Mouse (Mus musculus): ENCODE data around the gene Gabarap.
"Not testable (repeated sequence)": the region's sequence is repeated elsewhere in the genome, so short reads cannot be mapped to it uniquely, and the experiment has no call there.

The Gabarap gene

DNA sequence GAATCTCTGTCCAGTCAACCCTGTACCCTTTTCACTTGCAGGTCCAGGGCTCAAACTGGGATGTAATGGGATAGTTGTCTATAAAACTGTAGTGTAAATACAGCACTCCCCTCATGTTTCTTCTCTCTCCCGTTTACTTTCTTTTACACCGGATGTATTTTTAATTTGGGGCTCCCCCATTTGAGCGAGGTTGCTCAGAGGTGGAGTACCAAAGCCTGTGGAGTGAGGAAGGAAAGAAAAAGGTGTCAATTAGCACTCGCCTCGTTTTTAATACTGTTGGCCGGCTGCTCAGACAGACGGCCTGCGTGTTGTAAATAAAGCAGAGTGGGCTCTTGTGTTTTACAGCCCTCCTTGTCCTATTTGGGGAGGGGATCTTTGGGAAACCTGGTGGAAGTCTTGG is 8.7 kb downstream of the Gabarap start:
- ATAC-seq (ENCODE audit: low TSS enrichment) = no peak

DNA sequence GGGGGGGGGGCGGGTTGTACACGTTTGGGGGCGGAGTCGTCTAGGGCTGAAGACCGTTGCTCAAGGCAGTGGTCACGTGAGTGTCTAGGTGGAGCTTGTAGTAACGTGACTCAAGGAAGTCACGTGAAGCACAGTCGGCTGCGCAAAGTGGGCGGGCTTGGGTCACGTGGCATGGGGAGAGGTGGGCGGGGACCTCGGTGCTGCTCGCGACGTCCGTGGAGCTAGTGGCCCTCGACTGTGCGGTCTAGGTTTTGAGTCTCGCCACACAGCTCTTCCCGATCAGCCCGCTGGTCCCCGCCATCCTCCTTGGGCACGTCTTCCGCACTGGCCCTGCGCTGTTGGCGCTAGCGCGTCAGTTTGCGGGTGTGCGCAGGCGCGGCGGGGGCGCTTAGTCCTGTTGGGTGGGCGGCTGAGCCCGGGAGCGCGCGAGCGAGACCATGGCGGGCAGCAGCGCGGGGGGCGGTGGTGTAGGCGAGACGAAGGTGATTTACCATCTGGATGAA is 9.5 kb downstream of the Gabarap start, which contains the start of gene Dvl2:
Gene Dvl2 (plus strand): TSS at position 200 of the 503 bp plus-strand sequence.
- peak; percentile 45 for ATAC-seq (ENCODE audit: low TSS enrichment)

DNA sequence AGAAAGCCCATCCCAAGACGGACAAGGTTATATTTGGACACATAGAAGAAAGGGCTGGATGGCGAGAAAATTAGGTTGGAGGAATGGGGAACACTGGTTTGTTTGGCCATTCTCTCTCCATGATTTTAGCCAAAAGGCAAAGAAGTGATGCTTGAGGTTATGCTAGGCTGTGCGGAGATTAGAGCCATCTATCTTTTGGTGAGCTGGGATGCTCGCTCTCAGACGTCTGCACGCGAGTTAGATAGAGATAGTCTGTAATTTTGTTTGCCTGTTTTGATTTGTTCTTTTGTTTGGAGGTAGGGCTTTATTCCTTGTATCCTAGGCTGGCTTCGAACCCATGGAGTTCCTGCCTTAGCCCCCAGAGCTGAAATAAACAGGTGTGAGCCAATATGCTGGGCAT is 10.2 kb downstream of the Gabarap start:
- no peak for ATAC-seq (ENCODE audit: low TSS enrichment)

DNA sequence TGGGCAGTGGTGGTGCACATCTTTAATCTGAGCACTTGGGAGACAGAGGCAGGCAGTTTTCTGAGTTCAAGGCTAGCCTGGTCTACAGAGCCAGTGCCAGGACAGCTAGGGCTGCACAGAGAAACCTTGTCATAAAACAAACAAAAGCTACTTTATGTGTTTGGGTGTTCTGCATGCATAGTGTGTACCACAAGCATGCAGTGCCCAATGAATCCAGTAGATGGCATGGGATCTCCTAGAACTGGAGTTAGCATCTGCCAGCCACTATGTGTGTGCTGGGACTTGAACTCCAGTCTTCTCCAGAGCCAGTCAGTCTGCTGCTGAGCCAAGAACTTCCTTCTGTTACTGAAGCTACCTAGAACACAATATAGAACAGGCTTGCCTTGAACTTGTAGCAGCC is 10.9 kb downstream of the Gabarap start:
- no peak for ATAC-seq (ENCODE audit: low TSS enrichment)

DNA sequence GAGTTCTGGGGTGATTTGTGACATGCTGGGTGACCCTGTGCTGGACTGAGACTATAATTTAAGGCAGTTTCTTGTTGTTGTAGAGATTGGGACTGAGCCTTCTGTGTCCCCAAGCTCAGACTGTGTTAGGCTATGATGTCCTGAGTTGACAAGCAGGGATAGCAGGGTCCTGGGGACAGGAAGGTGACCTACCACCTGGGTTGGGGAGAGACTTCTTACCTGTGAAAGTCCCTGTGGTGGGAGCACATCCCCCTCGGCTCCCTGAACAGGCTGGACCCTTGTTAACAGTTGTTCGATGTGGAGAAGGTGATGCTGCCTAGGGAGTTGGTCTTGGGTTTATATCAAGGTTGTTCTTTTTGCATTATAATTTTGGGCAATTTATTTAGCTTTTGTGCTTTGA is 11.5 kb downstream of the Gabarap start:
- ATAC-seq (ENCODE audit: low TSS enrichment) = no peak

DNA sequence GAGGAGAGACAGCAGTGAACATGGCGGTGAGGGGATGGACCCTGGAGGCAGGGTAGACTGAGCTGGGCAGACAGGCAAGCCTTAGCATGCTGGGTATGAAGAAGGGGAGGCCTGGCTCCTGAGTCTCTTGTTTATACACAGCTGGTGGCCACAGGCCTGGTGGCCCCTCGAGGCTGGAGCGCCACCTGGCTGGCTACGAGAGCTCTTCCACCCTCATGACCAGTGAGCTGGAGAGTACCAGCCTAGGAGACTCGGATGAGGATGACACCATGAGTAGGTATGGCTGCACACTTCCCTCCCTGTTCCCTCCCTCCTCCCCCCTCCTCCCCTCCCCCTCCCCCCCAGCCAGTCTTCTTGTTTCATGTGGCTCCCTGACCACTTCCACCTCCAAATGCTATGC is 14.6 kb downstream of the Gabarap start:
- no peak for ATAC-seq (ENCODE audit: low TSS enrichment)

DNA sequence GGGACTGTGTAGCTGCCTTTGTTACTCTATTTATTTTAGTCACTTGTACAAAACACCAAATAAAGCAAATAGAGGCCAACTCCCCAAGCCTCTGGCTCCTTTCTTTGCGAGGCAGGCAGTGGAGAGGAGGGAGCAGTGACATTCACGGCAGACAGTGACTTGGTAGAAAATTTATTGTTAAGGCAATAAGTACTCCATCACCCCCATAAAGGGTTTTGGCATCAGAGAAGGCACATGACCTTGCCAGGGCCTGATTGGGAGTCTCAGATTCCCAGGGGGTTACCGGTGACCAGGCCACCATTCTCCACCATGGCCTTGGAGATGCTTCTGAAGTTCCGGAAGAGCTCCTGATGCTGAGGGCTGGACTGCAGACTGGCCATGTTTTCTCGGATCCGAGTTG is 19.1 kb downstream of the Gabarap start:
- ATAC-seq (ENCODE audit: low TSS enrichment) = no peak

DNA sequence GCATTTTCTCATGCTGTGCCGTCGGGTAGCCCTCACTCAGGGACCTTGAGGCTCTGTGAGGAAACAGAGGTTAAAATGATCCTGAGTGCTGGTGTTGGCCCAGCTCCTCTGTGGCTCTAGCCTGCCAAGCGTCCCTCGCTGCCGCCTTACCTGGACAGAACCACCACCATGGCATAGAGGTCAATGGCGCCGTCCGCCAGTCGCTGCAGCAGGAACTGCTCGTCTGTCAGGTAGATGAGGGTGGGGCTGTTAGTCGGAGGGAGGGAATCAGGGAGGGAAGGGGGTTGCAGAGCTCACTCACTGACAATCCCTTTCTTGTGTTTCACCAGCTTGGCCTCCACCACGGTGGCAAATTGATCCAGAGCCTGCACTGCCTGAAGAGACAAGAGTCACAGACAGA is 19.6 kb downstream of the Gabarap start:
- ATAC-seq (ENCODE audit: low TSS enrichment) = no peak

DNA sequence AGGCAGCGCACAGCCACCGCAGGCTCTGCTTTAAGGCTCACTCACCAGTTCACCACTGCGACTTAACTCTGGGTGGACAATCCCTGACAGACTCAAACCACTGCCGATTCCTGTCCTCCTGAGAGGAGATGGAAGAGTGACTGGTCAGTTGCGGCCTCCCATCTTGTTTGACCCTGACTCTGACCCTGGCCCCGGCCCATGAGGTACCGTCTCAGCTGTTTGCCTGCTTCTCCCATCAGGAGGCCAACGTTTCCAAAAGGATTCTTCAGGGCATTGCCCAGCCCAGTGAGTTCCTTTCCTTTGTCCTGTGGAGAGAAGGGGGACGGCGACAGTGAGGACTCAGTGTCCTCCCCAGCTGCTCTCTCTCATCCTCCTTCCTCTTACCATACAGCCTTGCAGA is 20.0 kb downstream of the Gabarap start:
- ATAC-seq (ENCODE audit: low TSS enrichment) = no peak

DNA sequence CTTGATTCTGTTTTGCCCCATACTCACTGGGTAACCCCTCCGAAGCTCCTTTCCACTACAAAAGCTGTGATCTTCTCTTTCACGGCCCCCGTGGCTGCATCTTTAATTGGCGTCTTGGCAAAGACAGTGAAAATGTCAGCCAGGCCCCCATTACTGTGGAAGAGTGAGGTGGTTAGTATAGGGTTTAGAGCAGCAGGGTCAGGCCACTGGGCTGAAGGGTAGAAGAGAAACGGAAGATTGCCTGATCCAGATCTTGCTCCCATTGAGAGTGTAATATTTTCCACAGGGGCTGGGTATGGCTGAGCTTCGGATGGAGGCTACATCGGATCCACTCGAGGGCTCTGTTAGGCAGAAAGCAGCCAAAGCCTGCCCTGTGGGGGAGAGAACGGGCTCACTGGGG is 22.0 kb downstream of the Gabarap start:
- no peak for ATAC-seq (ENCODE audit: low TSS enrichment)

DNA sequence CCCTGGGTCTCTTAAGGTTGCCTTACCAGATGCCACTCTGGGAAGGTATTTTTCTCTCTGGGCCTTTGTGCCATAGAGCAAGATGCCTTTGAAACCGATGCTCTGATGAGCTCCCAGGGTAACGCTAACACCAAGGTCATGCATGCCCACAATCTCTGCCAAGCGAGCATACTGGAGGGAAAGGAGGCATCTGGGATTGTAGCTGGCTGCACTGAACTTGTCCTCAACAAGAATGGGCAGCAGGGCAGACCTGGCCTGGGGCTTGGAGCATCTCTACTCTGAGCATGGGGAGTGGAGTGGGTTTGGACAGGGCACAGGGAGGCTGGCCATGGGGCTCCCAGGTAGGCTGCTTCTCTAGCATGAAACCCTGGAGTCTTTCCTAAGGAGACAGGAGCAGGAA is 22.5 kb downstream of the Gabarap start:
- ATAC-seq (ENCODE audit: low TSS enrichment) = no peak

DNA sequence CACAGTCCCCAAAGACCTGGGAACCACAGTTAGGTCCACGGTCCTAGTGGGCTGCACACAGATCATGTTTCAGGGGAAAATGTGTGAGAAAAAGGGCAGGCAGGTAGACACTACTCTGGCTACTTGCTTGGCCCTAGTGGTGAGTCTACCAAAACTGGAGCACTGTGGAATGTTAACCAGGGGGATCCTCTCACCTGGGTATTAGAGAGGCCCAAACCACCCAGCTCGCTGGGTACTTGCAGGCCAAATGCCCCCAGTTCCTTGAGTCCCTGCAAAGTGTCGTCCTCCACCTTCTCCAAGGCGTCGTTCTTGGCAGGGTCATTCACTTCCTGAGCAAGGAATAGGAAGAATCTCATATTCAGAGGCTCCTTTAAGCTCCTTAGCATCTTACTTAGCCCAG is 23.1 kb downstream of the Gabarap start:
- no peak for ATAC-seq (ENCODE audit: low TSS enrichment)

DNA sequence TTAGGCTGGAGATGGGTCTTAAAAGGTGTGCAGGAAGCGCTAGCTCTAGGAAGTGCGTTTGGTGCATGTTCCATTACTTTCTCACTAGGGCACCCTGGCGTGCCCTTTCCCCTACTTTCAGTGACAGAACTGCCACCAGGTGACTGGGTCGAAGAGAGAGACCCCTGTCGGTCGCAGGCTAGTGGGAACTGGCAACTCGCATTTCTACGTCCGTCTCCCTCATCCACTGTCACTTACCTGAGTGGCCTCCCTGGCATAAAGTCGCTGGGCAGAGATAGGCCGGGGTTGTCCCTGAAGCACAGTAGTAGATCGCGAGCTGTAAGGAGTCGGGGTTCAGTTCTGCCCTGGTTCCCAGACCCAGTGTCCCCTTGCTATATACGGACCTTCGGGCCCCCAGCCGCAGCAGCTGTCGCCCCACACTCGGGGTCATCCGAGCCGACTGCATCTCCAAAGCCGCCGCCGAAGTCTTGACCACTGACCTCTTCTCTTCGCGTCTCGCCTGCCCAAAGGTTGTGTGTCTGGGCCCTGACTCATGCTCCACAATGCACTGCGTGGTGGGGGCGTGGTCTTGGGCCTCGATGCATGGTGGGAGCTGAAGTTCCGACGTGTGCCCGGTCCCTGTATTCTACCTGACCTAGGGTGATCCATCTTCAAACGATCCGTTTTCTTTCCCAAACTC is 24.1 kb downstream of the Gabarap start, which contains the start of gene Acadvl:
Gene Acadvl (minus strand): TSS at position 532 of the 679 bp plus-strand sequence.
- ATAC-seq (ENCODE audit: low TSS enrichment) = peak; percentile 78

DNA sequence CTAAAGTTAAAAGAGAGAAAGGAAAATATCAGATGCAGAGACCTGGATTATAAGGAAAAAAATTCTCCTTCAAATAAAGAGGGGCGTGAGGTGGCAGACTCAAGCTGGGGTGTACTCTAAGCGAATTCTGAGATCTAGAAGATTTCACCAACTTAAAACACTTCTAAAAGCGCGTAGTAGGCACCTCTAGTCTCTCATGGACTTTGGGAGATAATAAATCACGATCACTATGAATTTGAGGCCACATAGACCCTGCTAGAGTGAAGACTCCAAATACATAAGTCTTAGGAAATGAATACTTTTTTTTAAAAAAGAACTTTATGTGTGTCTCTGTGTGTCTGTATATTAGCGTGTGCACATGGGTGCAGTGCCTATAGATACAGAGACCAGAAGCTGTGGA is 24.7 kb downstream of the Gabarap start:
- no peak for ATAC-seq (ENCODE audit: low TSS enrichment)

DNA sequence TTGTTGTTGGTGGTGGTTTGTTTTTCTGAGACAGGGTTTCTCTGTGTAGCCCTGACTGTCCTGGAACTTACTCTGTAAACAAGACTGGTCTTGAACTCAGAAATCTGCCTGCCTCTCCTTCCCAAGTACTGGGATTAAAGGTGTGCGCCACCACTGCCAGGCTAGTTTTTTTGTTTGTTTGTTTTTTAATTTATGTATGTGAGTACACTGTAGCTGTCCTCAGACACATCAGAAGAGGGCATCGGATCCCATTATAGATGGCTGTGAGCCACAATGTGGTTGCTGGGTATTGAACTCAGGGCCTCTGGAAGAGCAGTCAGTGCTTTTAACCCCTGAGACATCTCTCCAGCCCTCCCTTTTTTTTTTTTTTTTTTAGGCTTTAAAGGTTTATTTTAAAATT is 25.2 kb downstream of the Gabarap start:
- ATAC-seq (ENCODE audit: low TSS enrichment) = not testable (repeated sequence)

DNA sequence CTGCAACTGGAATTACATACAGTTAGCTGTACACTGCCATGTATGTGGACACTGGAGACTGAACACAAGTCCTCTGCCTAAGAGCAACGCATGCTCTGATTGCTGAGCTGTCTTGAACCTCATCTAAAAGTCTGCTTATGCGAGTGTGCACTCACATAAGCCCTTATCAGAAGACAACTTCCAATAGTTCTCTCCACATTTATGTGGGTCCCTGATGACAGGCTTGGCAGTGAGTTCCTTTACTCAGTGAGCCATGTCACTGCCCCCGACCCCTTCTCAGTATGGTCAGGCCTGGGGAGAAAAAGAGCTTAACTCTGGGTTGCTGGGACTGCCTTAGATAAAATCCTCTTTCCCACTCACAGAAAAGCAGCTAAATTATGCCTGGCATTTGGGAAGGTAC is 25.7 kb downstream of the Gabarap start, which contains the start of gene Dlg4:
Gene Dlg4 (plus strand): TSS at position 274 of the 400 bp plus-strand sequence.
- no peak for ATAC-seq (ENCODE audit: low TSS enrichment)

DNA sequence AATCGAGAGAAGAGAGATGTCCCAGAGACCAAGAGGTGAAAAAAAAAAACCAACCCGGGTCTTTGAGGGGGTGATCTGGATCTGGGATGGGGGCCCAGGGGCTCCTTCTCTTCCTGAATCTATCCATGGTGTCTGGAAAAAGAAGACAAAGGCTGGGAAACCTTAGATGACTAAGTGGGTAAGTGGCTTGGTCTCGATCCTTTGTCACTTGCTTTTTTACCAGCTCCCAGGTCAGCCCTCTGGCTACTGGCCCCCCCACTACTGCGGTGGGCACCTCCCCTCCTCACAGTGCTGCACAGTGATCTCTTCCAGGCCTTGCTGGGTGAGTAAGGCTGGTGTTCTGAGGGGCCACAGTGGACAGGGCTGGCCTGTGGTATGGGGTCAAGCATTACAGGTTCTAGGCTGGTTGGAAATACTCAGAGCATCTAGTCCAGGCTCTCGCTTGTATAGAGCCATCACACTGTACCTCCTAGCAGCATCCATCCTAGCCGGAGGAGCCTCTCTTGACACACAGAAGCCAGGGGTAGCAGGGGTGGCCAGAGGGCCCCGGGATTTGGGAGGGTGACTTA is 26.3 kb downstream of the Gabarap start:
- ATAC-seq (ENCODE audit: low TSS enrichment) = no peak

DNA sequence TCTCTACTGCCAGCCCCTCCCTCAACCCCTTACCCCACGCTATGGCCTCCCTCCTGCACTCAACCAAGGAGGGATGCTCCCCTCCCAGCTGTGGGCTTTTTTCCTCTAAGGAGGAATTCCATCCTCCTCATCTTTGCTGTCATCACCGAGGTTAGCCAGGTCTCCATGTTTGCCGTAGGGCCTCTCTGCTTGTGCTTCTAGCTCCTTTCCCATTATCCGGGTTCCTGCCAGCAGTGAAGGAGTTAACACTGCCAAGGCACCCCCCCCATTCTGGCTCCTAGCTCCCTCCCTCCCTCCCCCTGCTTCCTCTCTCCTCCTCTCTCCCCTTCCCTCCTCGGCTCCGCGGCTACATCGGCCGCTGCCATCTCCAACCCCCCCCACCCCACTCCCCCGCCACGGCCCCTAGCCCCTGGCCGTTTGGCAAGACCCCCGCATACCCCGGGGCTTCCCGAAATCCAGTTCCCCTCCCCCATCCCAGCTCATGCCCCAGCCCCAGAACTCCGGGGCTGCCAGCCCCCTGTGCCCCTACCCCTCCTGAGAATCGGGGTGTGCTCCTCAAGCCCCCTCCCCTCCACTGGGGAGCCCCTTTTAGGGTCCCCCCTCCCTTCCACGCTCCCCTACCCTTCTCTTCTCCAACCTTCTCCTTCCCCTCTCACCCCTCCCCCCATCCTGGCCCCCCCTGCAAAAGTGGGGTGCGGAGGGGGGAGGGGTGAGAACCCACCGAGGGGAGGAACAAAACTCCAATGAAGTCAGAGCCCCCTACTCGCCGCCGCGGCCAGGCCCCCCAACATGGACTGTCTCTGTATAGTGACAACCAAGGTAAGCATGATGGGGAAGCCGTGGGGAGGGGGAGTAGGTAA is 27.4 kb downstream of the Gabarap start:
- ATAC-seq (ENCODE audit: low TSS enrichment) = no peak; the same call in 1 of the 2 replicates

DNA sequence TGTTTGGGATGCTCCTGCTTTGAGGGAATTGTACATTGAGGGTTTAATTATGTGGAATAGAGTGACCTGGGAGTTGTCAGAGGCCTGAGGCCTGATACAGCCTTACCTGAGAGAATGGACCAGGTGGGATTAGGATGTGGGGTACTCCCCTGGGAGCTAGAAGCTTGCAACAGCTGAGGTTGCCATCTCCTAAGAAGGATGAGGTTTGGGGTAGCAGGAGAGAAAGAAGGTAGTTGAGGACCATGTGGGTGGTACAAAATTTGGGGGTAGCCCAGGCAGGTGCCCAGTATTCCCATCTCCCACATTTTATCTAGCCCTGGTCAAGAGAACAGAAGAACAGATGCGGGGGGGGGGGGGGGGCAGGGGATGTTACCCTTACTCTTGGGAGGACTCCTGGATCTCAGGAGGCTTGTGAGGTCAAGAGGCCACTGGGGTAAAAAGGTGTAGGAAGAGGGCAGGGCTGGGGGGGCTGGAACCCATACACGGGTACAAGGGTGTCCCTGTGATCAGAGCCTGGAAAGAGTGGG is 28.6 kb downstream of the Gabarap start:
- ATAC-seq (ENCODE audit: low TSS enrichment) = no peak

DNA sequence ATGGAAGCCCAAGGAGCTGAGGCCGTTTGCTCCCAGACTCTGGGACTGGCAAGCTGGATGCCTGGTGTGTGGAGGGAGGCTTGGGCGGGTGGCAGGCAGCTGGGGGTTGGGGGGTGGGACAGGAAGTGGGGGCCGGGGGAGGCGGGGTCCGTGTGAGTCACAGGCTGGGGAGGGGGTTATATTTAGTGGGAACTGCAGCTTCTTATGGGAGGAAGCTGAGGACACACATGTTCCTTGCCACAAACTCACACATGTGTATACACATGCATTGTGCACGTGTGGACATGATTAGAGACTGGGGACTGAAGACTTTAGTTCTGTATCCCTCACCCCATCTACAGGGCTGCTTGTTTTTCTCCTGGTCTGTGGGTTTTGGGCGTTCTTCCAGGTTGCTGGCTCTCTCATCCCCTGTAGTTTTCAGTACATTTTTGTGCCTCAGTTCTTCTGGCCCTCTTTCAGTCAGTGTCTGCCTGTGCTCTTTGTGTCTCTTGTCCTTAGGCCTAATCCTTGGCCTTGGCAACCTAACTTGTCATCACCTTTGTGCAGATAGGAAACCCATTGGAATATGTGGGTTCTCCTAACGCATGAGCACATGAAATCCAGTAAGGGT is 29.2 kb downstream of the Gabarap start:
- no peak for ATAC-seq (ENCODE audit: low TSS enrichment)

DNA sequence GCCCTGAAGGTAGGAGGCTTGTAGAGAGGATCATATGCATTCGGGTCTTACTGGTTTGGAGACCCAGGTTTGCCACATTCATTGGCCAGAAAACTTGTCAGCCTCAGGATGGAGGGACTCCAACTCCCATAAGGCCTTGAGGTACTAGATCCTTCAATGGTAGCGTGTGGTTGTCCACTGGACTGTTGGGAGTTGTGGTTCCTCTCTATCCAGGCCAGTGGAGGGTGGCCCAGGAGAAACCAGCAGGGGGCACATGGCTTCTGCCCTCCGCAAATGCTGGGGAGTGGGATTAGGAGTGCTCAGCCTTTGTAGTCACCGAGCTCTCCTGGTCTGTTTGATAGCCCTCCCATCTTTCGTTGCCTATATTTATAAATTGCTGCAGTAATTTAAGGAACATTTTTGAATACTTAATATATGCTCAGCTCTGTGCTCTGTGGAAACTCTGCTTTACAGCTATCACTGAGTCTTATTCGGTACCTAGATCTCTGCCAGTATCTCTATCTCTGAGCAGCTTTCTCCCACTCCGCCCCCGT is 29.9 kb downstream of the Gabarap start:
- ATAC-seq (ENCODE audit: low TSS enrichment) = peak; percentile 59

Measured in frontal cortex, adult (tissue).